Mouse (Mus musculus): ENCODE data around the gene Sall1. TPM values are rescaled to one million over a fixed set of nuclear protein-coding genes. Genes with fewer than 3 reads are reported as not detected.

The Sall1 gene
- total and polyA plus RNA-seq, 3 experiments: 0.05 TPM; not detected in 2

- Histone ChIP-seq H3K27me3 (ENCODE audit: insufficient read depth, low read length) (no peaks in the 10 kb centered on the region), H3K4me1 (ENCODE audit: insufficient read depth, low read depth, low read length) (no peaks in the 10 kb centered on the region), H3K4me3 (ENCODE audit: low read depth, low read length) (no peak overlapping the region), H3K36me3 (replicated peaks) (no peaks in the 10 kb centered on the region), H3K9me3 (replicated peaks) (peaks cover 62% of the 10 kb centered on the region)
- ATAC-seq (ENCODE audit: extremely low read depth, insufficient number of reproducible peaks, low FRiP score, poor library complexity, severe bottlenecking): no peak
- no peak for TF ChIP-seq GATA1 (IDR thresholded peaks at IDR 0.05; ENCODE audit: borderline replicate concordance, low read length)
- no peak for DNase-seq (ENCODE audit: low spot score)
Measured at GRCm38 (mm10) chr8:89015539-89015938, 28.4 kb downstream of the Sall1 start.

- Histone ChIP-seq H3K4me1 (ENCODE audit: insufficient read depth, low read depth, low read length) (no peaks in the 10 kb centered on the region), H3K9me3 (replicated peaks) (peaks cover 54% of the 10 kb centered on the region), H3K4me3 (ENCODE audit: low read depth, low read length) (no peak overlapping the region), H3K36me3 (replicated peaks) (no peaks in the 10 kb centered on the region), H3K27me3 (ENCODE audit: insufficient read depth, low read length) (no peaks in the 10 kb centered on the region)
- ATAC-seq (ENCODE audit: extremely low read depth, insufficient number of reproducible peaks, low FRiP score, poor library complexity, severe bottlenecking): no peak
- DNase-seq (ENCODE audit: low spot score): no peak
- no peak for TF ChIP-seq GATA2 (IDR thresholded peaks at IDR 0.05; ENCODE audit: borderline replicate concordance, low read depth, low read length)
- no peak for TF ChIP-seq POLR2AphosphoS5 (IDR thresholded peaks at IDR 0.05; ENCODE audit: insufficient replicate concordance, low read depth, low read length)
Measured at GRCm38 (mm10) chr8:89012853-89013534, 31.0 kb downstream of the Sall1 start.

- H3K9me3 ChIP-seq (replicated peaks): peaks cover 54% of the 10 kb centered on the region
- no peak for TF ChIP-seq GATA2 (IDR thresholded peaks at IDR 0.05; ENCODE audit: borderline replicate concordance, low read depth, low read length)
- no peak for TF ChIP-seq POLR2AphosphoS5 (IDR thresholded peaks at IDR 0.05; ENCODE audit: insufficient replicate concordance, low read depth, low read length)
- TF ChIP-seq GATA1 (IDR thresholded peaks at IDR 0.05; ENCODE audit: borderline replicate concordance, low read length): no peak
- no peak for TF ChIP-seq TAL1 (conservative IDR thresholded peaks at IDR 0.05; ENCODE audit: low read depth, low read length)
- no peak for TF ChIP-seq CTCF (IDR thresholded peaks at IDR 0.05; ENCODE audit: low read depth, low read length)
- ATAC-seq (ENCODE audit: extremely low read depth, insufficient number of reproducible peaks, low FRiP score, poor library complexity, severe bottlenecking): no peak
- H3K36me3 ChIP-seq (replicated peaks): no peaks in the 10 kb centered on the region
- H3K27me3 ChIP-seq (ENCODE audit: insufficient read depth, low read length): no peaks in the 10 kb centered on the region
- no peak overlapping the region for H3K4me3 ChIP-seq (ENCODE audit: low read depth, low read length)
- H3K4me1 ChIP-seq (ENCODE audit: insufficient read depth, low read depth, low read length): no peaks in the 10 kb centered on the region
- DNase-seq (ENCODE audit: low spot score): no peak
Measured at GRCm38 (mm10) chr8:89012024-89012712, 31.8 kb downstream of the Sall1 start.

- DNase-seq (ENCODE audit: low spot score) (no peak), ATAC-seq (ENCODE audit: extremely low read depth, insufficient number of reproducible peaks, low FRiP score, poor library complexity, severe bottlenecking) (no peak)
- Histone ChIP-seq H3K4me3 (ENCODE audit: low read depth, low read length) (no peak overlapping the region), H3K9me3 (replicated peaks) (peaks cover 49% of the 10 kb centered on the region), H3K4me1 (ENCODE audit: insufficient read depth, low read depth, low read length) (no peaks in the 10 kb centered on the region), H3K36me3 (replicated peaks) (no peaks in the 10 kb centered on the region), H3K27me3 (ENCODE audit: insufficient read depth, low read length) (no peaks in the 10 kb centered on the region)
- no peak for TF ChIP-seq TAL1 (conservative IDR thresholded peaks at IDR 0.05; ENCODE audit: low read depth, low read length)
- TF ChIP-seq GATA1 (IDR thresholded peaks at IDR 0.05; ENCODE audit: borderline replicate concordance, low read length): no peak
- no peak for TF ChIP-seq GATA2 (IDR thresholded peaks at IDR 0.05; ENCODE audit: borderline replicate concordance, low read depth, low read length)
- TF ChIP-seq CTCF (IDR thresholded peaks at IDR 0.05; ENCODE audit: low read depth, low read length): no peak
- TF ChIP-seq POLR2AphosphoS5 (IDR thresholded peaks at IDR 0.05; ENCODE audit: insufficient replicate concordance, low read depth, low read length): no peak
Measured at GRCm38 (mm10) chr8:89008784-89009183, 35.2 kb downstream of the Sall1 start.

- DNase-seq (ENCODE audit: low spot score) (no peak), ATAC-seq (ENCODE audit: extremely low read depth, insufficient number of reproducible peaks, low FRiP score, poor library complexity, severe bottlenecking) (no peak)
- Histone ChIP-seq H3K4me1 (ENCODE audit: insufficient read depth, low read depth, low read length) (no peaks in the 10 kb centered on the region), H3K4me3 (ENCODE audit: low read depth, low read length) (no peak overlapping the region), H3K36me3 (replicated peaks) (no peaks in the 10 kb centered on the region), H3K27me3 (ENCODE audit: insufficient read depth, low read length) (no peaks in the 10 kb centered on the region), H3K9me3 (replicated peaks) (peaks cover 56% of the 10 kb centered on the region)
- TF ChIP-seq CTCF (IDR thresholded peaks at IDR 0.05; ENCODE audit: low read depth, low read length) (no peak), GATA2 (IDR thresholded peaks at IDR 0.05; ENCODE audit: borderline replicate concordance, low read depth, low read length) (no peak), GATA1 (IDR thresholded peaks at IDR 0.05; ENCODE audit: borderline replicate concordance, low read length) (no peak), POLR2AphosphoS5 (IDR thresholded peaks at IDR 0.05; ENCODE audit: insufficient replicate concordance, low read depth, low read length) (no peak), TAL1 (conservative IDR thresholded peaks at IDR 0.05; ENCODE audit: low read depth, low read length) (no peak)
Measured at GRCm38 (mm10) chr8:89007114-89007513, 36.8 kb downstream of the Sall1 start.

GRCm38 (mm10) chr8:89006426-89006825 lies 37.5 kb downstream of the Sall1 start:
- TF ChIP-seq TAL1 (conservative IDR thresholded peaks at IDR 0.05; ENCODE audit: low read depth, low read length) (no peak), GATA2 (IDR thresholded peaks at IDR 0.05; ENCODE audit: borderline replicate concordance, low read depth, low read length) (no peak)
- no peak for ATAC-seq (ENCODE audit: extremely low read depth, insufficient number of reproducible peaks, low FRiP score, poor library complexity, severe bottlenecking)
- DNase-seq (ENCODE audit: low spot score): no peak
- Histone ChIP-seq H3K4me3 (ENCODE audit: low read depth, low read length) (no peak overlapping the region), H3K36me3 (replicated peaks) (no peaks in the 10 kb centered on the region), H3K27me3 (ENCODE audit: insufficient read depth, low read length) (no peaks in the 10 kb centered on the region), H3K4me1 (ENCODE audit: insufficient read depth, low read depth, low read length) (no peaks in the 10 kb centered on the region), H3K9me3 (replicated peaks) (peaks cover 57% of the 10 kb centered on the region)
